ENCODE assay signal across 9 mouse cellular contexts in genomic region chr17:14531796-14532195, GRCm38 (mm10).
"Had no signal": no experiment of that assay in that cellular context is flagged by ENCODE, and none has a peak within 500 bp of the region (broad histone marks: within the 10 kb centered on the region; RNA-seq: fewer than 3 reads in every experiment).

No protein-coding gene starts in this region.

- H3K4me1 ChIP-seq: limb, embryonic 12.5 days; neural tube, embryonic 15.5 days had no signal

- H3K36me3 ChIP-seq: limb, embryonic 12.5 days; midbrain, embryonic 13.5 days; neural tube, embryonic 15.5 days had no signal

- H3K27ac ChIP-seq: limb, embryonic 12.5 days; liver, embryonic 14.5 days; midbrain, embryonic 13.5 days; neural tube, embryonic 15.5 days had no signal

- ATAC-seq: midbrain, embryonic 13.5 days had no signal

- H3K4me2 ChIP-seq: limb, embryonic 12.5 days; midbrain, embryonic 13.5 days; neural tube, embryonic 15.5 days had no signal

- H3K9me3 ChIP-seq: limb, embryonic 12.5 days; midbrain, embryonic 13.5 days; neural tube, embryonic 15.5 days had no signal

- H3K4me3 ChIP-seq: limb, embryonic 12.5 days; midbrain, embryonic 13.5 days; myocyte; neural tube, embryonic 15.5 days had no signal

- H3K9ac ChIP-seq: limb, embryonic 12.5 days; liver, embryonic 14.5 days; midbrain, embryonic 13.5 days; neural tube, embryonic 15.5 days had no signal

- DNase-seq: kidney, postnatal 25 days; lung, adult 18-20 months; thymus, adult 18-20 months; thymus, postnatal 14 days had no signal

- H3K27me3 ChIP-seq: limb, embryonic 12.5 days; midbrain, embryonic 13.5 days; neural tube, embryonic 15.5 days had no signal
